Mouse (Mus musculus): ENCODE data around the gene Ier5.

Ier5 gene

GRCm38 (mm10) chr1:155075856-155076255, 23.6 kb downstream of the Ier5 start:
- DNase-seq: no peak

GRCm38 (mm10) chr1:155074856-155075255, 24.6 kb downstream of the Ier5 start:
- no peak for DNase-seq

- no peak for DNase-seq
Measured at GRCm38 (mm10) chr1:155073905-155074304, 25.5 kb downstream of the Ier5 start.

GRCm38 (mm10) chr1:155073133-155073532, 26.3 kb downstream of the Ier5 start:
- DNase-seq: no peak

- no peak for DNase-seq
Measured at GRCm38 (mm10) chr1:155071287-155071876, 28.1 kb downstream of the Ier5 start.

- DNase-seq: no peak
Measured at GRCm38 (mm10) chr1:155070561-155071286, 28.7 kb downstream of the Ier5 start.

GRCm38 (mm10) chr1:155069696-155070095, 29.7 kb downstream of the Ier5 start:
- peak; percentile 53 for DNase-seq

- no peak for DNase-seq
Measured at GRCm38 (mm10) chr1:155066196-155066595, 33.2 kb downstream of the Ier5 start.

GRCm38 (mm10) chr1:155065068-155065701, 34.3 kb downstream of the Ier5 start:
- no peak for DNase-seq

GRCm38 (mm10) chr1:155064649-155065048, 34.8 kb downstream of the Ier5 start:
- no peak for DNase-seq

GRCm38 (mm10) chr1:155064111-155064510, 35.3 kb downstream of the Ier5 start:
- peak; percentile 90 for DNase-seq

- no peak for DNase-seq
Measured at GRCm38 (mm10) chr1:155062963-155063362, 36.5 kb downstream of the Ier5 start.

- no peak for DNase-seq
Measured at GRCm38 (mm10) chr1:155062057-155062456, 37.4 kb downstream of the Ier5 start.

- DNase-seq: peak; percentile 8
Measured at GRCm38 (mm10) chr1:155060832-155061801, 38.3 kb downstream of the Ier5 start.

- DNase-seq: peak; percentile 47
Measured at GRCm38 (mm10) chr1:155060261-155060660, 39.2 kb downstream of the Ier5 start.

- DNase-seq: peak; percentile 49
Measured at GRCm38 (mm10) chr1:155059505-155059904, 39.9 kb downstream of the Ier5 start.

- no peak for DNase-seq
Measured at GRCm38 (mm10) chr1:155058099-155059012, 41.1 kb downstream of the Ier5 start.

- DNase-seq: no peak
Measured at GRCm38 (mm10) chr1:155056166-155056565, 43.3 kb downstream of the Ier5 start.

- no peak for DNase-seq
Measured at GRCm38 (mm10) chr1:155055041-155055440, 44.4 kb downstream of the Ier5 start.

- DNase-seq: peak; percentile 1
Measured at GRCm38 (mm10) chr1:155054366-155054965, 45.0 kb downstream of the Ier5 start.

- DNase-seq: peak; percentile 5
Measured at GRCm38 (mm10) chr1:155053296-155053695, 46.1 kb downstream of the Ier5 start.
